ENCODE assay signal across 16 mouse cellular contexts in the genomic region with DNA sequence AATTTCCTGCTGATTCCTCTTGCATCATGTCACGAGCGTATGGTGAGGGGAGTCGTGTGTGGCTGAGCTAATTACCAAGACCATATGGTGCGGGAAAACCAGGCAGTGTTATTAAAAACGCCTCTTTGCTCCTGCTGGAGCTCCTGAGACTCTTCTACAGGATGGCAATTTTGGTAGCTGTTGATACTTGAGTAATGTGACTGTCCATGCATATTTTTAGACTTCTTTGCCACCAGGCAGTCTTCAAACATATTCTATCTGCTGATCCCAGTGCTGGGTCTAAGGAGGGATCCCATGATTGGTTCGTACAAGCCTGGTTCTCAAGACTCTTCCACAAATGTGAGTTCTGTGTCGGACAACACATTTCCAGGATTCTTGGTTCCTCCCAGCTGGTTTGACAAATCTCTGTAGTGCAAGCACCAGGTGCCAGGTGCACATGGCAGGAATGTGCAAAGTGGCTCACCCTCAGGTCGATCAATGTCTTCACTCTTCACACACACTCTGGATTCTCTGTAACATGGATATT. TPM values are rescaled to one million over a fixed set of nuclear protein-coding genes. Genes with fewer than 3 reads are reported as not detected.
A peak's percentile ranks its signal among the peaks of the same experiment; 100 is the strongest.
DNase-seq lines count a peak whose midpoint lies in the region; ATAC-seq and TF ChIP-seq lines count a peak whose summit lies in the region.
"Had no signal": no experiment of that assay in that cellular context is flagged by ENCODE, and none has a peak within 500 bp of the region (broad histone marks: within the 10 kb centered on the region; RNA-seq: fewer than 3 reads in every experiment).

No protein-coding gene starts in this region.

- H3K4me3 ChIP-seq in left cerebral cortex, adult 2 months = no peak overlapping the region
- H3K4me3 ChIP-seq: erythroblast, embryonic 14.5 days; kidney, embryonic 15.5 days had no signal

- no peak for DNase-seq in cerebellum, postnatal 4 days (ENCODE audit: low spot score in 2 of 2)
- DNase-seq in left cerebral cortex, adult 2 months (ENCODE audit: extremely low spot score in 1 of 2, low spot score in 2 of 2) = no peak
- no peak for DNase-seq in left cerebral cortex, postnatal 4 days
- DNase-seq in cerebellum, adult 9-11 months = peak; percentile 92
- peak; percentile 38 to 76 for DNase-seq in left cerebral cortex, postnatal 25 days (ENCODE audit: low spot score in 2 of 2)
- no peak for DNase-seq in embryo, embryonic 9.5 days (ENCODE audit: extremely low spot score)
- DNase-seq in lung, postnatal 36 days = no peak
- DNase-seq: liver; lung, postnatal 14 days; thymus, postnatal 14 days had no signal

- ATAC-seq in cerebellum, adult (ENCODE audit: insufficient number of reproducible peaks, low FRiP score, low TSS enrichment) = peak; percentile 93

- peak overlapping the region; percentile 42; the same call in 1 of the 2 replicates for H3K27ac ChIP-seq in left cerebral cortex, adult 2 months
- H3K27ac ChIP-seq: kidney, embryonic 15.5 days had no signal

- intact Hi-C loops in left cerebral cortex, adult 2 months (cut with DNase I) = loop anchor here (10.0 kb wide), 1 partner anchor 235 kb away; the partner anchor contains the start of gene Ramp3
- intact Hi-C loops in left cerebral cortex, postnatal 4 days (cut with DNase I) = loop anchor here (10.0 kb wide), 1 partner anchor 175 kb away; the partner anchor contains the start of gene Adcy1
- intact Hi-C loops in left cerebral cortex, postnatal 25 days (cut with DNase I) = no loop called here

- no peak for TF ChIP-seq CTCF in left cerebral cortex, adult 2 months (IDR thresholded peaks at IDR 0.05)

RNA-seq across cellular contexts. Expression of gene Gm11983, which starts 52.3 kb away (rescaled TPM):
- total RNA-seq in left cerebral cortex, adult 2 months (2021) = not detected
- total RNA-seq in left cerebral cortex, postnatal 4 days (2021) = not detected
- total RNA-seq in left cerebral cortex, postnatal 25 days (2021) = not detected
- total RNA-seq: ES-E14; granulocyte monocyte progenitor cell, adult 5-6 weeks; heart, postnatal 25 days had no signal

Comparison
In these comparisons a context has a peak if more than half of its experiments do, and no peak if none do; other contexts are left out.
1. DNase-seq: peak in cerebellum, adult 9-11 months (single experiment) and left cerebral cortex, postnatal 25 days (2 of 2); none in cerebellum, postnatal 4 days (0 of 2), left cerebral cortex, adult 2 months (0 of 2), left cerebral cortex, postnatal 4 days (single experiment), embryo, embryonic 9.5 days (single experiment) and lung, postnatal 36 days (single experiment).